Mouse (Mus musculus) thymus, adult 2 months (tissue): ENCODE results near the gene Fn3krp. TPM values are rescaled to one million over a fixed set of nuclear protein-coding genes. Genes with fewer than 3 reads are reported as not detected.

ENCODE experiments used
- DNase-seq: peaks from one replicate; pipeline ENCODE4 v3.0.0; 2021
- H3K27ac ChIP-seq: fragments of 200-500 bp; 2 replicates; pipeline ENCODE4 v1.5.1; 2012; ENCODE audit warnings: low read length, control low read depth; ENCODE audit not compliant: control insufficient read depth, insufficient read depth
- H3K27me3 ChIP-seq: fragments of 200-500 bp; 2 replicates; pipeline ENCODE4 v1.6.1; 2012; ENCODE audit warnings: mild to moderate bottlenecking, low read length, moderate library complexity, mixed read lengths; ENCODE audit not compliant: control insufficient read depth, insufficient read depth
- H3K36me3 ChIP-seq: fragments of 200-500 bp; 2 replicates; pipeline ENCODE4 v1.6.1; 2012; ENCODE audit warnings: mild to moderate bottlenecking, low read length, moderate library complexity; ENCODE audit not compliant: control insufficient read depth, insufficient read depth
- H3K4me1 ChIP-seq: fragments of 200-500 bp; replicated peaks from 2 replicates; pipeline ENCODE4 v1.6.1; 2012; ENCODE audit warnings: low read length; ENCODE audit not compliant: control insufficient read depth, insufficient read depth
- H3K4me3 ChIP-seq: fragments of 200-500 bp; 2 replicates; pipeline ENCODE4 v1.5.1; 2012; ENCODE audit warnings: mild to moderate bottlenecking, low read length, control low read depth, moderate library complexity; ENCODE audit not compliant: control insufficient read depth, insufficient read depth
- CTCF ChIP-seq: fragments of 200-500 bp; IDR thresholded peaks from 2 replicates; pipeline ENCODE4 v1.5.1; 2012; ENCODE audit warnings: mild to moderate bottlenecking, control low read depth, low read length, moderate library complexity, borderline replicate concordance; ENCODE audit not compliant: control insufficient read depth, poor library complexity, insufficient read depth; ENCODE audit errors: extremely low read depth
- POLR2A ChIP-seq: fragments of 200-500 bp; IDR thresholded peaks from 2 replicates; pipeline ENCODE4 v1.6.1; 2012; ENCODE audit warnings: mild to moderate bottlenecking, low read length, control low read depth, moderate library complexity; ENCODE audit not compliant: control insufficient read depth, poor library complexity, insufficient read depth; ENCODE audit errors: extremely low read depth
- WGBS: fragments of 180-500 bp; shearing (Covaris S2); methylation state at CpG from one replicate; pipeline ENCODE4 v1.1.7; 2018; 5-methylcytosine and 5-hydroxymethylcytosine counted together
- polyA plus RNA-seq: library from polyadenylated mRNA; depleted of rRNA; stranded (reverse); fragments of >200 nt; gene quantifications from 2 replicates; pipeline ENCODE4 v1.2.3, GENCODE M21; 2012; rRNA removed

Fn3krp gene
- 7.6 and 9.2 TPM in 2 replicates for polyA plus RNA-seq

DNA sequence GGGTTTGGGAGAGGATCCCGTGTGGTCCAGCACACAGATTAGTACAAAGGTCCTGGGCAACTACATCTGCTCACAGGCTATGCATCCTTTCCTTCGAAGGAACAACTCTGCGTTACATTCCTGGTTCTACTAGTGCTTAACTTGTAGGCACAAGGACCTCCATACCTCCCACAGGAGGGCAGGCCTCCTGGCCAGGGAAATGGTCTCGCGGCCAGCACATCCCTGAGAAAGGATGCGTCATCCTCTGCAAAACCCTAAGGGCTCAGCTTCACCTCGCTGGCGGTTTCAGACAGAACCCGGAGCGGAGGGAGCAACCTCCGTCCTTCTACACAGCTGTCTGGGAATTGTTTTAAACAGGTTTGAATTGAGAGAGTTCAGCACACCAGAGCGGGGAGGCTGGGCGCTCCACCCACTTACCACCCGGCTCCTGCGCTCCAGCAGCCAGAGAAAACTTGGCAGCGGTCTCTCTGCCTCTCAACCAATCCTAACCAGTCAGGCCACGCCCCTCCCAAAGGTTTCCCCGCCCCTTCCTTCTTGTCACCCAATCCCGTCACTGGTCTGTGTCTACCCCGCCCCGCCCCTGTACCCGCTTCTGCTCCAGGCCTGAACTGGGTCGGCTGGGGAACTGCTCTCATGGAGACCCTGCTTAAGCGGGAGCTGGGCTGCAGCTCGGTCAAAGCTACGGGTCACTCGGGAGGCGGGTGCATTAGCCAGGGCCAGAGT, at the start of gene Fn3krp:
Fn3krp (plus strand) TSS at position 572 of the 723 bp plus-strand sequence.
- Histone ChIP-seq H3K4me3 (peak within 1 kb of the TSS; percentile 80), H3K36me3 (no peaks in the 10 kb centered on the region), H3K27me3 (no peaks in the 10 kb centered on the region), H3K27ac (no peak within 1 kb of the TSS), H3K4me1 (peaks cover 9% of the 10 kb centered on the region)
- TF ChIP-seq POLR2A: peak; percentile 76
- peak; percentile 14; the same call in 1 of the 2 replicates for TF ChIP-seq CTCF
- WGBS: 5% methylated on average over 28 of the region's 28 CpGs
- peak; percentile 99 for DNase-seq

DNA sequence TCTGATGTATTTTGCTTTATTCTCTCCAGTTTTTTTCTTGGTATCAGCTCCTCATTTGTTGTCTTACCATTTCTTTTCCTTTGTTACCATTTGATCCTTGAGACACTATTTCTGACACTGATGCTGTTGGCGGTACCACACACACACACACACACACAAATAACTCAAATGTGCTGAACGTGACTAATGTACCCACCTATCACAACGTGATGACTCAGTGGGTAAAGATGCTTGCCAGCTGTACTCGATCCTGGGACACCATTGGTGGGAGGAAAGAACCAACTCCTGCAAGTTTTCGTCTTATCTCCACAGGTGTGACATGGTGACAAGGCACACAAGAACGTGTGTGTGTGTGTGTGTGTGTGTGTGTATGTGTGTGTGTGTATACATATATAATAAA, 47.9 kb upstream of the Fn3krp start:
- H3K4me3 ChIP-seq: no peak overlapping the region
- 88% methylated on average over 6 of the region's 6 CpGs for WGBS
- TF ChIP-seq POLR2A (no peak), CTCF (no peak)

DNA sequence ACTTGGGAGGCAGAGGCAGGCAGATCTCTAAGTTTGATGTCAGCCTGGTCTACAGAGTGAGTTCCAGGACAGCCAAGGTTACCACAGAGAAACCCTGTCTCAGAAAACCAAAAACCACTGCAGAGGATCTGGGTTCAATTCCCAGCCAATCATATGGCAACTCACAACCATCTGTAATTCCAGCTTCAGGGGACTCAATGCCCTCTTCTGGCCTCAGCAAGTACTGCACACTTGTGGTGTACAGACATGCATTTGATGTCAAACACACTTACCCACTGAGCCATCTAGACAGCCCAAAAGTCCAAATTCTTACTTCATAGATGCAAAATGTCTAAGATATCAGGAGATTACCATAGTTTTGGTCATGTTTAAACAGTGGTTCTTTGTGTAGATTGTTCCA, 42.6 kb upstream of the Fn3krp start:
- Histone ChIP-seq H3K27ac (no peak overlapping the region), H3K4me1 (no peaks in the 10 kb centered on the region), H3K4me3 (no peak overlapping the region), H3K36me3 (no peaks in the 10 kb centered on the region), H3K27me3 (no peaks in the 10 kb centered on the region)
- no peak for DNase-seq
- TF ChIP-seq CTCF: no peak

More for the DNA sequence above, 47.9 kb upstream of the Fn3krp start:
- DNase-seq: no peak
- H3K27me3 ChIP-seq: no peaks in the 10 kb centered on the region
- H3K27ac ChIP-seq: no peak overlapping the region
- no peaks in the 10 kb centered on the region for H3K4me1 ChIP-seq
- no peaks in the 10 kb centered on the region for H3K36me3 ChIP-seq

DNA sequence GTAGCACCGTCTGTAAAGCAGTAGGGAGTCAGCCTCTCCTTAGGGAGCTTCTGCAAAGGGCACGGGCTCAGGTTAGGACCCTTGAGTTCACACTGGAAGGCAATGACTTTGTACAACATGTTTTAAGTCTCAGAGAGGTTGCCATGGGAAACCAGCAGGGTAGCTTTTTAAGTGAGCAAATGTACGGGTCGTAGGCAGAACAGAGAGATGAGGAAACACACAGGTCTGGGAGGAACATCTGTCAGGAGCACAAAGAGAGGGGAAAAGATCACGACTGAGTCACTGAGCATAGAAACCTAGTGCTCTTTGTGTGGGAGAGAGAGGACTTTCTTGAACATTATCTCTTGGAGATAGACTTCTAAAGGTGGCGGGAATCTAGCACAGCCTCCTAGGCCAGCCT, 40.9 kb upstream of the Fn3krp start:
- Histone ChIP-seq H3K4me3 (no peak overlapping the region), H3K36me3 (no peaks in the 10 kb centered on the region), H3K27me3 (no peaks in the 10 kb centered on the region), H3K4me1 (no peaks in the 10 kb centered on the region), H3K27ac (no peak overlapping the region)
- TF ChIP-seq CTCF: no peak
- 72% methylated on average over 6 of the region's 6 CpGs for WGBS
- DNase-seq: no peak

DNA sequence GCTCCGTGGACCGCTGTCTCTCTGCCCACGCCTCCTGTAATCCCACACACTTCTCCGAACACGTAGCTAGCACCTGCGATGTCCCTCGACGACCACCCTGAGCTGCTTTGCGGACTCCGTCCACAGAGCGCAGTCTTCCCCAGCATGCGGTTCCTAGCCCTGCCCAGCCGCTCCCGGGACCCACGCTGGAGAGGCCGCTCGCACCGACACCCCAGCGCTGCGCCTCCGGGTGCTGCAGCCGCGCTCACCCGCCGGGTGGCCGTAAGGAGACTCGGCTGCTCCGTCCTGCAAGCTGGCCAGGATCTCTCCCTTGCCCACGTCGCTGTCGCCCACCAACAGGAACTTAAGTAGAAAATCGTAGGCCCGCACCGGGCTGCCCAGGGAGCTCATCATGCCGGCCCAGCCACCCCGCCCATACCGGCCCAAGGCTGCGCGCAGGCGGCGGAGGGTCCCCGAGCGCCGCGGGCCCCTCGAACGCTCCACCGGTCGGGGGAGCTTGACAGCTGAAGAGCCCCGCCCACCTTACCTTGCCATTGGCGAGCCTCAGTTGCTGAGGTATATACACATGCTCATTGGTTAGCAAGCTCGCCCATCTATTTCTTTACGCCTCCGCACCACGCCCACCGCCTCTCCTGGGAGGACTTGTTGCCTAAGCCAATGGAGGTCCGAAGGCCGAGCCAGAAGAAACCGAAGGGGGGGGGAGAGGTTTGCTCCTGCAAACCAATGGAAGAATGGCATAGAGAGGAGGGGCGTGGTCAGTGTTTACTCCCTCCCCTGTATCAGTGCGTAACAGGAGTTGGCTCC, 33.2 kb upstream of the Fn3krp start, which contains the start of gene Rab40b:
Rab40b (minus strand) TSS at position 502 of the 804 bp plus-strand sequence.
- Histone ChIP-seq H3K36me3 (no peaks in the 10 kb centered on the region), H3K27ac (no peak within 1 kb of the TSS), H3K4me3 (peak within 1 kb of the TSS; percentile 44), H3K4me1 (peaks cover 11% of the 10 kb centered on the region; the same call in 1 of the 2 replicates), H3K27me3 (peaks cover 4% of the 10 kb centered on the region; the same call in 1 of the 2 replicates)
- no peak for TF ChIP-seq CTCF
- TF ChIP-seq POLR2A: no peak
- peak; percentile 53 for DNase-seq
- 4% methylated on average over 61 of the region's 61 CpGs for WGBS

DNA sequence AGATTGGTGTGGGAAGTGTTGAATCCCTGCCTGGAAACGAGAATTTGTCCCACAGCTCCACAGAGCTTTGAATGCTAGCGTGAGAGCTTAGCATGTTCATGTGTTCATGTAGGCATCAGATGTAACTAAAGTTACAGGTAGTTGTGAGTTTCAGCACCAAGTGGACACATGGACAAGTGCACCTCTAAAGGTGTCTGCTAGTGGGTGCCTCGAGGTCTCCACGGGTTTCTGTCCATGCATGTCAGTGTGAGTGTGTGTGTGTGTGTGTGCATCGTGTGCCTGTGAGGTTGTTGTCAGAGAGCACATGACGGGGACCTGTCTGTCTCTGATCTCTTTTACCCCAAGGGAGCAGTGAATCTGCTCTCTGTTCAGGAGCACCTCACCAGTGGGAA, 32.7 kb upstream of the Fn3krp start:
- H3K36me3 ChIP-seq: no peaks in the 10 kb centered on the region
- WGBS: 15% methylated on average over 6 of the region's 6 CpGs
- peak overlapping the region; percentile 44 for H3K4me3 ChIP-seq
- H3K4me1 ChIP-seq: peaks cover 11% of the 10 kb centered on the region; the same call in 1 of the 2 replicates
- H3K27ac ChIP-seq: no peak overlapping the region
- TF ChIP-seq CTCF: no peak
- TF ChIP-seq POLR2A: no peak
- DNase-seq: no peak
- peaks cover 4% of the 10 kb centered on the region; the same call in 1 of the 2 replicates for H3K27me3 ChIP-seq

DNA sequence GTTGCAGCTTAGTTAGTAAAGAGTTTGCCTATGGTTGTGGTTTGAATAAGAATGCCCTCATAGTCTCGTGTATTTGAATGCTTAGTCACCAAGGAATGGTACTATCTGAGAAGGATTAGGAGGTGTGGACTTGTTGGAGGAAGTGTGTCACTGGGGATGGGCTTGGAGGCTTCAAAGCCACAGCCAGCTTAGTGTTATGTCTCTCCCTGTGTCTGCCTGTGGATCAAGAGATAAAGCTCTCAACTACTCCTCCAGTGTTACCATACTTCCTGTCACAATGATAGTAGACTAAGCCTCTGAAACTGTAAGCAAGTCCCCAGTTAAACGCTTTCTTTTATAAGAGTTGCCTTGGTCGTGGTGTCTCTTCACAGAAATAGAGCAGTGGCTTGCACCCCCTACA, 30.4 kb upstream of the Fn3krp start:
- DNase-seq: no peak
- WGBS: 72% methylated on average over 3 of the region's 3 CpGs
- H3K4me3 ChIP-seq: no peak overlapping the region

More for the DNA sequence above, 30.4 kb upstream of the Fn3krp start:
- Histone ChIP-seq H3K27me3 (peaks cover 4% of the 10 kb centered on the region; the same call in 1 of the 2 replicates), H3K27ac (no peak overlapping the region), H3K36me3 (no peaks in the 10 kb centered on the region), H3K4me1 (peaks cover 11% of the 10 kb centered on the region; the same call in 1 of the 2 replicates)
- no peak for TF ChIP-seq CTCF
- no peak for TF ChIP-seq POLR2A
